Mouse (Mus musculus) CH12.LX (cell line): Measurements from ENCODE around the gene Wipf1. TPM values are rescaled to one million over a fixed set of nuclear protein-coding genes. Genes with fewer than 3 reads are reported as not detected.

Source experiments
- DNase-seq: peaks from one replicate; pipeline ENCODE4 v3.0.0-alpha.2; 2013; ENCODE audit errors: extremely low read depth
- H3K27ac ChIP-seq: 2 replicates; pipeline ENCODE4 v1.5.1; 2012; ENCODE audit warnings: low read depth, mild to moderate bottlenecking, control low read depth, moderate library complexity; ENCODE audit not compliant: insufficient read depth
- H3K27me3 ChIP-seq: replicated peaks from 2 replicates; pipeline ENCODE3; 2012; ENCODE audit warnings: inconsistent platforms
- H3K36me3 ChIP-seq, 2 experiments: replicated peaks in 1 of 2; 2 replicates each; pipeline versions ENCODE3 to v1.6.1; 2012; ENCODE audit warnings: inconsistent platforms in 1 of 2, low read length in 1 of 2, mild to moderate bottlenecking in 1 of 2, mixed read lengths in 1 of 2, moderate library complexity in 1 of 2; ENCODE audit not compliant: control insufficient read depth in 1 of 2, insufficient read depth in 1 of 2
- H3K4me1 ChIP-seq, 2 experiments: 2 replicates each; pipeline ENCODE4 v1.6.1; 2012; ENCODE audit warnings: inconsistent platforms in 1 of 2, moderate library complexity in 1 of 2; ENCODE audit not compliant: insufficient read depth in 2 of 2, control insufficient read depth in 1 of 2
- H3K4me2 ChIP-seq: 2 replicates; pipeline ENCODE4 v1.6.1; 2012; ENCODE audit warnings: low read depth, mild to moderate bottlenecking, control low read depth; ENCODE audit not compliant: poor library complexity, insufficient read depth, severe bottlenecking
- H3K4me3 ChIP-seq, 3 experiments: fragments of 150-350 bp in 1 of 3; sonication (generic) in 1 of 3; replicated peaks in 1 of 3; 2 replicates each; pipeline versions ENCODE3 to v1.5.1; 2011 to 2012; ENCODE audit warnings: low read depth in 2 of 3, low read length in 2 of 3, mild to moderate bottlenecking in 2 of 3, moderate library complexity in 2 of 3, control low read depth in 1 of 3, improper control_type of control experiment in 1 of 3, inconsistent platforms in 1 of 3, mixed read lengths in 1 of 3; ENCODE audit not compliant: poor library complexity in 1 of 3
- H3K79me2 ChIP-seq: replicated peaks from 2 replicates; pipeline ENCODE4 v1.6.1; 2012; ENCODE audit warnings: mild to moderate bottlenecking, moderate library complexity; ENCODE audit not compliant: control insufficient read depth, poor library complexity, insufficient read depth, severe bottlenecking; ENCODE audit errors: extremely low read depth
- H3K9ac ChIP-seq: 2 replicates; pipeline ENCODE4 v1.6.1; 2012; ENCODE audit warnings: low read depth, mild to moderate bottlenecking, control low read depth, moderate library complexity; ENCODE audit not compliant: insufficient read depth
- H3K9me3 ChIP-seq: replicated peaks from 2 replicates; pipeline ENCODE3; 2012; ENCODE audit warnings: low read length, inconsistent platforms, mixed read lengths
- CHD1 ChIP-seq: IDR thresholded peaks from 2 replicates; pipeline ENCODE4 v1.6.1; 2012; ENCODE audit warnings: low read depth, low read length, improper control_type of control experiment, inconsistent platforms
- E2F4 ChIP-seq: IDR thresholded peaks from 2 replicates; pipeline ENCODE4 v1.6.1; 2011; ENCODE audit warnings: low read depth, low read length, improper control_type of control experiment; ENCODE audit not compliant: insufficient replicate concordance
- ELF1 ChIP-seq: IDR thresholded peaks from 2 replicates; pipeline ENCODE4 v1.6.1; 2014; ENCODE audit warnings: low read depth, mild to moderate bottlenecking, inconsistent platforms, low read length, improper control_type of control experiment
- HCFC1 ChIP-seq: IDR thresholded peaks from 2 replicates; pipeline ENCODE4 v1.6.1; 2012; ENCODE audit warnings: low read depth, mild to moderate bottlenecking, inconsistent platforms, low read length, improper control_type of control experiment
- IRF4 ChIP-seq: IDR thresholded peaks from 2 replicates; pipeline ENCODE4 v1.6.1; 2014; ENCODE audit warnings: low read depth, mild to moderate bottlenecking, inconsistent platforms, low read length, improper control_type of control experiment
- JUND ChIP-seq: conservative IDR thresholded peaks from 2 replicates; pipeline ENCODE4 v1.6.1; 2011; ENCODE audit warnings: low read depth, low read length, improper control_type of control experiment
- MAZ ChIP-seq: IDR thresholded peaks from 2 replicates; pipeline ENCODE4 v1.6.1; 2012; ENCODE audit warnings: low read depth, mild to moderate bottlenecking, inconsistent platforms, low read length, improper control_type of control experiment, moderate library complexity
- MEF2A ChIP-seq: IDR thresholded peaks from 2 replicates; pipeline ENCODE4 v1.6.1; 2014; ENCODE audit warnings: low read depth, mild to moderate bottlenecking, inconsistent platforms, low read length, improper control_type of control experiment, borderline replicate concordance
- MYC ChIP-seq: IDR thresholded peaks from 2 replicates; pipeline ENCODE4 v1.6.1; 2011; ENCODE audit warnings: low read depth, mild to moderate bottlenecking, improper control_type of control experiment, low read length
- PAX5 ChIP-seq: IDR thresholded peaks from 2 replicates; pipeline ENCODE4 v1.6.1; 2012; ENCODE audit warnings: low read length, inconsistent platforms, mixed read lengths
- POLR2AphosphoS2 ChIP-seq: IDR thresholded peaks from 2 replicates; pipeline ENCODE4 v1.6.1; 2011; ENCODE audit warnings: low read depth, low read length, improper control_type of control experiment
- RAD21 ChIP-seq: IDR thresholded peaks from 2 replicates; pipeline ENCODE4 v1.6.1; 2011; ENCODE audit warnings: low read depth, mild to moderate bottlenecking, low read length, improper control_type of control experiment, moderate library complexity
- RCOR1 ChIP-seq: conservative IDR thresholded peaks from 2 replicates; pipeline ENCODE4 v1.6.1; 2012; ENCODE audit warnings: low read depth, mild to moderate bottlenecking, inconsistent platforms, low read length, improper control_type of control experiment
- TBP ChIP-seq: conservative IDR thresholded peaks from 2 replicates; pipeline ENCODE4 v1.6.1; 2011; ENCODE audit warnings: low read depth, low read length, improper control_type of control experiment
- USF1 ChIP-seq: IDR thresholded peaks from 2 replicates; pipeline ENCODE4 v1.6.1; 2014; ENCODE audit warnings: low read depth, mild to moderate bottlenecking, inconsistent platforms, low read length, improper control_type of control experiment
- ZC3H11A ChIP-seq: IDR thresholded peaks from 2 replicates; pipeline ENCODE4 v1.6.1; 2012; ENCODE audit warnings: low read depth, mild to moderate bottlenecking, inconsistent platforms, low read length, improper control_type of control experiment
- ZMIZ1 ChIP-seq: IDR thresholded peaks from 2 replicates; pipeline ENCODE4 v1.6.1; 2012; ENCODE audit warnings: low read depth, mild to moderate bottlenecking, inconsistent platforms, low read length, improper control_type of control experiment
- dilution Hi-C: fragments of 300-500 bp; cut with MboI; formaldehyde crosslinking; loops from 2 replicates; pipeline ENCODE4 v1.14.3; 2020; ENCODE audit warnings: low sequenced_read_pairs; ENCODE audit not compliant: extremely low pct_unique_long_range_greater_than_20kb, extremely low pct_ligation_motif_present
- in situ Hi-C: fragments of 300-500 bp; cut with MboI; formaldehyde crosslinking; loops from 3 replicates; pipeline ENCODE4 v1.14.3; 2019; ENCODE audit warnings: low sequenced_read_pairs, low pct_ligation_motif_present, low pct_unique_long_range_greater_than_20kb, mixed read lengths
- polyA plus RNA-seq: library from polyadenylated mRNA; unstranded; fragments of >175 nt; gene quantifications from 2 replicates; pipeline ENCODE4 v1.2.1, GENCODE M21; 2012; ENCODE audit warnings: low read depth; ENCODE audit not compliant: insufficient read length
- total RNA-seq, 2 experiments: library from RNA; depleted of rRNA; stranded (reverse); fragments of 300-350 nt in 1 of 2; fragments of >200 nt in 1 of 2; gene quantifications; 2 replicates each; pipeline ENCODE4 v1.2.3; 2012 to 2014

Gene Wipf1
- total and polyA plus RNA-seq, 3 experiments: 18.3 to 95.0 (median 21.8) TPM

DNA sequence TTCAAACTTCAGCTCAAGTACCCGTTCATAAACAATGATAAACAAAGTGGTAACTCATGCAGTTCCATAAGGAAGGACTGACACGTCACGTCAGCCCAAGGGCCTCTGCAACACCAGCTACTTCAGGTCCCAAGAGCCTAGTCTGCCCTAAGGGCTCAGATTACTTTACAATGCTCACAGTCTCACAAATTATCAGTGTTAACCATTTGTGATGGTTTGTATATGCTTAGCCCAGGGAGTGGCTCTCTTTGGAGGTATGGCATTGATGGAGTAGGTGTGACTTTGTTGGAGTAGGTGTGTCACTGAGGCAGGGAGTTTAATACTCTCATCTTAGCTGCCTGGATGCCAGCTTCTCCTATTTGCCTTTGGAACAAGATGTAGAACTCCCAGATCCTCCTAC, 32.0 kb downstream of the Wipf1 start:
- Histone ChIP-seq H3K4me1 (peaks cover 6 to 19% of the 10 kb centered on the region in 2 experiments), H3K9me3 (no peaks in the 10 kb centered on the region), H3K27ac (no peak overlapping the region), H3K4me2 (no peak overlapping the region), H3K4me3 (no peak overlapping the region), H3K36me3 (no peaks in the 10 kb centered on the region), H3K9ac (no peak overlapping the region), H3K79me2 (no peaks in the 10 kb centered on the region), H3K27me3 (no peaks in the 10 kb centered on the region)
- DNase-seq: no peak
- in situ Hi-C loops: no loop called here
- TF ChIP-seq MYC: no peak
- TF ChIP-seq MEF2A: no peak
- dilution Hi-C loops: no loop called here

DNA sequence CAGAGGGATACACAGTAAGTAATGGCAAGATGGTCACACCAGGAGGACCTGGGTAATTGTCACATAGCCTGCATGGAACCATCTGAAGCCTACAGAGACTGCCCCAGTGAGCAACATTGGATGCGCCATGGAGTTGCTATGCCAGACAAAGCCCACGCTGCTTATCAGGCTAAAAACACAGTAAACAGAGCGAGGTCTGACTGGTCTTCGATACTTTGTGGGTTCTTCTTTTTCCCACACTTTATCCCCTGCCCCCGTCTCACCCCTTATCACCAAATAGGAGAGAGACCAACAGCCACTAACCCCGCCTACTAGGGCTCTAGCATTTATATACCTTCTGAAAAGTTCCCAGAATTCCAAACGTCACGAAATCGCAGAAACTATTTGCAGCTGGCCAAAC, 32.6 kb downstream of the Wipf1 start:
- Histone ChIP-seq H3K4me2 (no peak overlapping the region), H3K36me3 (no peaks in the 10 kb centered on the region), H3K9me3 (no peaks in the 10 kb centered on the region), H3K4me3 (no peak overlapping the region), H3K4me1 (peaks cover 6 to 22% of the 10 kb centered on the region in 2 experiments), H3K27me3 (no peaks in the 10 kb centered on the region), H3K79me2 (no peaks in the 10 kb centered on the region), H3K9ac (no peak overlapping the region), H3K27ac (no peak overlapping the region)
- dilution Hi-C loops: no loop called here
- in situ Hi-C loops: no loop called here
- DNase-seq: no peak
- TF ChIP-seq HCFC1: no peak
- no peak for TF ChIP-seq TBP
- no peak for TF ChIP-seq ZC3H11A
- TF ChIP-seq E2F4: no peak
- no peak for TF ChIP-seq USF1
- no peak for TF ChIP-seq IRF4
- no peak for TF ChIP-seq ZMIZ1
- no peak for TF ChIP-seq JUND
- TF ChIP-seq MAZ: no peak
- TF ChIP-seq ELF1: no peak
- TF ChIP-seq RAD21: no peak
- no peak for TF ChIP-seq POLR2AphosphoS2
- TF ChIP-seq PAX5: no peak
- no peak for TF ChIP-seq CHD1
- TF ChIP-seq RCOR1: no peak
